13 mouse cellular contexts compared by ENCODE assay signal in the genomic region with DNA sequence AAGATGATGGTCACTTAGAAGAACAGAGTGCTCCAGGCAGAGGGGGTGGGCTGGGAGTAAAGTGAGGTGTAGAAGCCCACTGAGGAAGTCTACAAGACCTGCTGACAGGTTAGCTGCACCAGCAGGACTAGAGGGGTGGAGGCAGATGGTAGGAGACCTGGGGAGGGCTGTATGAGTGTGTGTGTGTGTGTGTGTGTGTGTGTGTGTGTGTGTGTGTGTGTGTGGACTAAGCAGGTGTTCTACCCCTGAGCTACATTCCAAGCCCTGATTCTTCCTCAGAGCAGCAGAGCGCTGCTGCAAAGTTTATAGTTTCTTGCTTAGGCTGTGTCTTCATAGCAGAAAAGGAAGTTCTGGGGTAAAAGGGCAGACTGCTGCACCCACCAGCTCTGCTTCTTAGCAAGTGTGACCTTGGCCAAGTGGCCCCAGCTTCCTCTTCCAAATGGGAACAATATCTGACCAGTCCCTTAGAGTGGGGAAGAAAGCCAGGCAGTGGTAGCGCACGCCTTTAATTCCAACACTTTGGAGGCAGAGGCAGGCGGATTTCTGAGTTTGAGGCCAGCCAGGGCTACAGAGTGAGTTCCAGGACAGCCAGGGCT. TPM values are rescaled to one million over a fixed set of nuclear protein-coding genes. Genes with fewer than 3 reads are reported as not detected.
DNase-seq lines count a peak whose midpoint lies in the region; ATAC-seq and TF ChIP-seq lines count a peak whose summit lies in the region.
"Had no signal": no experiment of that assay in that cellular context is flagged by ENCODE, and none has a peak within 500 bp of the region (broad histone marks: within the 10 kb centered on the region; RNA-seq: fewer than 3 reads in every experiment).

No protein-coding gene starts in this region.

- H3K4me2 ChIP-seq in lung, embryonic 15.5 days = no peak overlapping the region
- H3K4me2 ChIP-seq in limb, embryonic 13.5 days (replicated peaks) = no peak overlapping the region
- H3K4me2 ChIP-seq in stomach, embryonic 15.5 days = no peak overlapping the region

- WGBS in heart, embryonic 10.5 days = 89% methylated on average over 4 of the region's 4 CpGs
- 73% methylated on average over 4 of the region's 4 CpGs for WGBS in lung, embryonic 15.5 days
- 64% methylated on average over 4 of the region's 4 CpGs for WGBS in lung, adult 2 months
- WGBS in limb, embryonic 13.5 days = 85% methylated on average over 4 of the region's 4 CpGs
- WGBS in stomach, embryonic 15.5 days = 74% methylated on average over 4 of the region's 4 CpGs

- no peaks in the 10 kb centered on the region for H3K36me3 ChIP-seq in heart, embryonic 10.5 days
- no peaks in the 10 kb centered on the region for H3K36me3 ChIP-seq in lung, embryonic 15.5 days
- no peaks in the 10 kb centered on the region for H3K36me3 ChIP-seq in limb, embryonic 13.5 days
- H3K36me3 ChIP-seq in stomach, embryonic 15.5 days = no peaks in the 10 kb centered on the region
- H3K36me3 ChIP-seq: hindbrain, embryonic 10.5 days had no signal

- ATAC-seq in lung, embryonic 15.5 days (ENCODE audit: borderline replicate concordance, extremely low read depth, low FRiP score, low TSS enrichment) = no peak
- no peak for ATAC-seq in limb, embryonic 13.5 days (ENCODE audit: low FRiP score, low read depth)
- no peak for ATAC-seq in stomach, embryonic 15.5 days (ENCODE audit: insufficient read depth, low FRiP score, low read depth)
- ATAC-seq: CD4-positive, CD25-positive, alpha-beta regulatory T cell, adult 4 months; forebrain, embryonic 14.5 days had no signal

- no peak for TF ChIP-seq CTCF in lung, adult 2 months (IDR thresholded peaks at IDR 0.05; ENCODE audit: insufficient read depth, low read length)

- no peak overlapping the region for H3K9ac ChIP-seq in lung, embryonic 15.5 days
- H3K9ac ChIP-seq in limb, embryonic 13.5 days = no peak overlapping the region
- H3K9ac ChIP-seq in stomach, embryonic 15.5 days = no peak overlapping the region

- H3K4me3 ChIP-seq in heart, embryonic 10.5 days = no peak overlapping the region
- H3K4me3 ChIP-seq in lung, embryonic 15.5 days = no peak overlapping the region
- no peak overlapping the region for H3K4me3 ChIP-seq in lung, adult 2 months (replicated peaks; ENCODE audit: extremely low read depth, low read depth, low read length)
- no peak overlapping the region for H3K4me3 ChIP-seq in limb, embryonic 13.5 days
- H3K4me3 ChIP-seq in stomach, embryonic 15.5 days (replicated peaks) = no peak overlapping the region
- H3K4me3 ChIP-seq: hindbrain, embryonic 10.5 days had no signal

- H3K9me3 ChIP-seq in heart, embryonic 10.5 days = no peaks in the 10 kb centered on the region
- no peaks in the 10 kb centered on the region for H3K9me3 ChIP-seq in lung, embryonic 15.5 days
- no peaks in the 10 kb centered on the region for H3K9me3 ChIP-seq in limb, embryonic 13.5 days
- no peaks in the 10 kb centered on the region for H3K9me3 ChIP-seq in stomach, embryonic 15.5 days
- H3K9me3 ChIP-seq: hindbrain, embryonic 10.5 days had no signal

- H3K4me1 ChIP-seq in heart, embryonic 10.5 days = peaks cover 71% of the 10 kb centered on the region
- peaks cover 27% of the 10 kb centered on the region for H3K4me1 ChIP-seq in lung, embryonic 15.5 days
- no peaks in the 10 kb centered on the region; the same call in 1 of the 2 replicates for H3K4me1 ChIP-seq in lung, adult 2 months (ENCODE audit: control insufficient read depth, insufficient read depth, low read length)
- peaks cover 68% of the 10 kb centered on the region for H3K4me1 ChIP-seq in limb, embryonic 13.5 days
- H3K4me1 ChIP-seq in stomach, embryonic 15.5 days = peaks cover 21% of the 10 kb centered on the region; the same call in 1 of the 2 replicates

- no peak for DNase-seq in heart, embryonic 10.5 days (ENCODE audit: low spot score)
- no peak for DNase-seq in heart, postnatal 4 days
- no peak for DNase-seq in lung, adult 2 months
- DNase-seq in gastrocnemius, postnatal 4 days (ENCODE audit: low spot score in 2 of 2) = no peak
- no peak for DNase-seq in gastrocnemius, adult 8-10 months (ENCODE audit: low spot score in 2 of 2)
- DNase-seq: layer of hippocampus, postnatal 36 days; thymus, adult 18-20 months had no signal

- TF ChIP-seq POLR2A in lung, adult 2 months (IDR thresholded peaks at IDR 0.05; ENCODE audit: borderline replicate concordance, extremely low read depth, low read depth, low read length) = no peak

- peak overlapping the region; percentile 26; the same call in 1 of the 2 replicates for H3K27ac ChIP-seq in heart, embryonic 10.5 days
- peak overlapping the region; percentile 49 for H3K27ac ChIP-seq in lung, embryonic 15.5 days
- H3K27ac ChIP-seq in limb, embryonic 13.5 days = peak overlapping the region; percentile 85
- peak overlapping the region; percentile 76 for H3K27ac ChIP-seq in stomach, embryonic 15.5 days

- no peaks in the 10 kb centered on the region for H3K27me3 ChIP-seq in heart, embryonic 10.5 days (ENCODE audit: insufficient read depth, poor library complexity, severe bottlenecking)
- H3K27me3 ChIP-seq in lung, embryonic 15.5 days = no peaks in the 10 kb centered on the region
- H3K27me3 ChIP-seq in limb, embryonic 13.5 days = no peaks in the 10 kb centered on the region
- H3K27me3 ChIP-seq in stomach, embryonic 15.5 days (replicated peaks) = no peaks in the 10 kb centered on the region

RNA-seq across cellular contexts. Expression of gene Ubtd1, which starts 18.2 kb away (rescaled TPM):
- 12.4 and 14.0 TPM in 2 replicates for polyA plus RNA-seq in heart, embryonic 10.5 days (2016; fragmentation: Nextera tagmentation; extraction: Ambion mirVana)
- 10 to 100 TPM; 26.4 to 28.3 TPM for total RNA-seq in heart, postnatal 4 days (2021)
- 17.2 and 17.5 TPM in 2 replicates for polyA plus RNA-seq in lung, embryonic 15.5 days (2015; fragmentation: Nextera tagmentation; extraction: Ambion mirVana)
- polyA plus RNA-seq in lung, adult 2 months (2012; rRNA removed) = 26.0 and 31.7 TPM in 2 replicates
- 23.4 and 23.8 TPM in 2 replicates for polyA plus RNA-seq in limb, embryonic 13.5 days (2015; fragmentation: Nextera tagmentation; extraction: Ambion mirVana)
- polyA plus RNA-seq in stomach, embryonic 15.5 days (2015; fragmentation: Nextera tagmentation; extraction: Ambion mirVana) = 14.1 and 16.6 TPM in 2 replicates
- 10 to 100 TPM; 37.5 to 39.7 TPM for total RNA-seq in gastrocnemius, postnatal 4 days (2021)
- total RNA-seq in gastrocnemius, adult 8-10 months (2022) = 10 to 100 TPM; 15.0 to 17.5 (median 15.8) TPM

RNA-seq across cellular contexts. Expression of gene Mms19, which starts 18.8 kb away (rescaled TPM):
- 25.4 and 27.0 TPM in 2 replicates for polyA plus RNA-seq in heart, embryonic 10.5 days (2016; fragmentation: Nextera tagmentation; extraction: Ambion mirVana)
- 10 to 100 TPM; 19.3 to 20.1 TPM for total RNA-seq in heart, postnatal 4 days (2021)
- 29.7 and 35.3 TPM in 2 replicates for polyA plus RNA-seq in lung, embryonic 15.5 days (2015; fragmentation: Nextera tagmentation; extraction: Ambion mirVana)
- polyA plus RNA-seq in lung, adult 2 months (2012; rRNA removed) = 53.7 and 57.0 TPM in 2 replicates
- polyA plus RNA-seq in limb, embryonic 13.5 days (2015; fragmentation: Nextera tagmentation; extraction: Ambion mirVana) = 40.1 and 43.9 TPM in 2 replicates
- polyA plus RNA-seq in stomach, embryonic 15.5 days (2015; fragmentation: Nextera tagmentation; extraction: Ambion mirVana) = 28.2 and 32.1 TPM in 2 replicates
- total RNA-seq in gastrocnemius, postnatal 4 days (2021) = 10 to 100 TPM; 20.5 to 29.1 TPM
- total RNA-seq in gastrocnemius, adult 8-10 months (2022) = 10 to 100 TPM in 2 of 4 experiments, 1 to 10 TPM in 2; 9.1 to 14.1 (median 9.8) TPM

RNA-seq across cellular contexts. Expression of gene Ankrd2, which starts 36.0 kb away (rescaled TPM):
- polyA plus RNA-seq in heart, embryonic 10.5 days (2016; fragmentation: Nextera tagmentation; extraction: Ambion mirVana) = not detected in 2 replicates
- total RNA-seq in heart, postnatal 4 days (2021) = under 1 TPM in 1 of 2 experiments, not detected in 1; 0.25 TPM
- 0.31 and 0.58 TPM in 2 replicates for polyA plus RNA-seq in lung, embryonic 15.5 days (2015; fragmentation: Nextera tagmentation; extraction: Ambion mirVana)
- 0.14 and 0.20 TPM in 2 replicates for polyA plus RNA-seq in lung, adult 2 months (2012; rRNA removed)
- polyA plus RNA-seq in limb, embryonic 13.5 days (2015; fragmentation: Nextera tagmentation; extraction: Ambion mirVana) = 0.22 and 0.57 TPM in 2 replicates
- polyA plus RNA-seq in stomach, embryonic 15.5 days (2015; fragmentation: Nextera tagmentation; extraction: Ambion mirVana) = 0.32 and 0.40 TPM in 2 replicates
- total RNA-seq in gastrocnemius, postnatal 4 days (2021) = 10 to 100 TPM; 50.1 to 73.1 TPM
- 100 to 1,000 TPM; 131 to 242 (median 170) TPM for total RNA-seq in gastrocnemius, adult 8-10 months (2022)
- total RNA-seq: layer of hippocampus, postnatal 36 days had no signal
- polyA plus RNA-seq: CD4-positive, CD25-positive, alpha-beta regulatory T cell, adult 4 months; hindbrain, embryonic 10.5 days had no signal

RNA-seq across cellular contexts. Expression of gene Hoga1, which starts 45.6 kb away (rescaled TPM):
- 0.85 and 1.6 TPM in 2 replicates for polyA plus RNA-seq in heart, embryonic 10.5 days (2016; fragmentation: Nextera tagmentation; extraction: Ambion mirVana)
- total RNA-seq in heart, postnatal 4 days (2021) = 1 to 10 TPM; 2.5 to 2.8 TPM
- polyA plus RNA-seq in lung, embryonic 15.5 days (2015; fragmentation: Nextera tagmentation; extraction: Ambion mirVana) = 1.0 and 1.5 TPM in 2 replicates
- 7.6 and 8.7 TPM in 2 replicates for polyA plus RNA-seq in lung, adult 2 months (2012; rRNA removed)
- 1.6 and 1.7 TPM in 2 replicates for polyA plus RNA-seq in limb, embryonic 13.5 days (2015; fragmentation: Nextera tagmentation; extraction: Ambion mirVana)
- polyA plus RNA-seq in stomach, embryonic 15.5 days (2015; fragmentation: Nextera tagmentation; extraction: Ambion mirVana) = 2.3 and 4.0 TPM in 2 replicates
- total RNA-seq in gastrocnemius, postnatal 4 days (2021) = 1 to 10 TPM; 7.1 to 8.8 TPM
- 1 to 10 TPM; 3.0 to 4.8 (median 3.7) TPM for total RNA-seq in gastrocnemius, adult 8-10 months (2022)
- polyA plus RNA-seq: CD4-positive, CD25-positive, alpha-beta regulatory T cell, adult 4 months had no signal

RNA-seq across cellular contexts. Expression of gene 4933411K16Rik, which starts 52.3 kb away (rescaled TPM):
- 0.15 TPM in 1 of 2 replicates, not detected in the other for polyA plus RNA-seq in heart, embryonic 10.5 days (2016; fragmentation: Nextera tagmentation; extraction: Ambion mirVana)
- under 1 TPM; 0.26 to 0.50 TPM for total RNA-seq in heart, postnatal 4 days (2021)
- not detected in 2 replicates for polyA plus RNA-seq in lung, embryonic 15.5 days (2015; fragmentation: Nextera tagmentation; extraction: Ambion mirVana)
- 1.1 and 1.4 TPM in 2 replicates for polyA plus RNA-seq in lung, adult 2 months (2012; rRNA removed)
- 0.17 TPM in 1 of 2 replicates, not detected in the other for polyA plus RNA-seq in limb, embryonic 13.5 days (2015; fragmentation: Nextera tagmentation; extraction: Ambion mirVana)
- not detected in 2 replicates for polyA plus RNA-seq in stomach, embryonic 15.5 days (2015; fragmentation: Nextera tagmentation; extraction: Ambion mirVana)
- total RNA-seq in gastrocnemius, postnatal 4 days (2021) = under 1 TPM; 0.75 to 0.91 TPM
- total RNA-seq in gastrocnemius, adult 8-10 months (2022) = under 1 TPM in 3 of 4 experiments, not detected in 1; 0.21 to 0.53 (median 0.36) TPM
- polyA plus RNA-seq: CD4-positive, CD25-positive, alpha-beta regulatory T cell, adult 4 months; forebrain, embryonic 14.5 days; hindbrain, embryonic 10.5 days had no signal

Comparison
In these comparisons a context has a peak if more than half of its experiments do, and no peak if none do; other contexts are left out.
1. H3K27ac ChIP-seq: peak in every context shown above with its lines; median percentile 85 in limb, embryonic 13.5 days; 76 in stomach, embryonic 15.5 days; 49 in lung, embryonic 15.5 days; 26 in heart, embryonic 10.5 days.